Mouse (Mus musculus): Measurements from ENCODE around the gene Prokr2. TPM values are rescaled to one million over a fixed set of nuclear protein-coding genes. Genes with fewer than 3 reads are reported as not detected.
A peak's percentile ranks its signal among the peaks of the same experiment; 100 is the strongest.

The Prokr2 gene
- polyA plus RNA-seq, 1 experiment from 2014 or later = 1.5 TPM

- no peaks in the 10 kb centered on the region for H3K27me3 ChIP-seq (ENCODE audit: control insufficient read depth, insufficient read depth, low read length)
- no peaks in the 10 kb centered on the region for H3K4me1 ChIP-seq (ENCODE audit: control insufficient read depth, insufficient read depth, low read length)
- no peak overlapping the region for H3K4me2 ChIP-seq (ENCODE audit: low read depth, low read length)
- no peak overlapping the region for H3K4me3 ChIP-seq (ENCODE audit: low read length)
- H3K36me3 ChIP-seq (ENCODE audit: control insufficient read depth, insufficient read depth) = no peaks in the 10 kb centered on the region
- H3K9me3 ChIP-seq (replicated peaks; ENCODE audit: control insufficient read depth, low read length) = no peaks in the 10 kb centered on the region
- WGBS = 78% methylated on average over 8 of the region's 8 CpGs
- no peak overlapping the region for H3K27ac ChIP-seq (ENCODE audit: low read length)
- no peak for ATAC-seq (replicated peaks; ENCODE audit: extremely low read depth, insufficient read depth, low FRiP score)
- no peak overlapping the region for H3K9ac ChIP-seq (ENCODE audit: low read length)
These were observed 5.4 kb upstream of the Prokr2 start for GRCm38 (mm10) chr2:132390607-132391160.

- Histone ChIP-seq H3K9ac (ENCODE audit: low read length) (no peak overlapping the region), H3K27me3 (ENCODE audit: control insufficient read depth, insufficient read depth, low read length) (no peaks in the 10 kb centered on the region; the same call in 1 of the 2 replicates), H3K4me3 (ENCODE audit: low read length) (no peak overlapping the region), H3K4me2 (ENCODE audit: low read depth, low read length) (no peak overlapping the region), H3K36me3 (ENCODE audit: control insufficient read depth, insufficient read depth) (no peaks in the 10 kb centered on the region), H3K9me3 (replicated peaks; ENCODE audit: control insufficient read depth, low read length) (no peaks in the 10 kb centered on the region), H3K4me1 (ENCODE audit: control insufficient read depth, insufficient read depth, low read length) (peaks cover 4% of the 10 kb centered on the region), H3K27ac (ENCODE audit: low read length) (no peak overlapping the region)
- 28% methylated on average over 7 of the region's 7 CpGs for WGBS
- ATAC-seq (replicated peaks; ENCODE audit: extremely low read depth, insufficient read depth, low FRiP score) = no peak
These were observed 4.3 kb upstream of the Prokr2 start for GRCm38 (mm10) chr2:132389562-132389961.

GRCm38 (mm10) chr2:132384511-132385193, 595 bp downstream of the Prokr2 start:
- H3K27me3 ChIP-seq (ENCODE audit: control insufficient read depth, insufficient read depth, low read length) = peaks cover 4% of the 10 kb centered on the region
- H3K36me3 ChIP-seq (ENCODE audit: control insufficient read depth, insufficient read depth) = no peaks in the 10 kb centered on the region
- H3K4me2 ChIP-seq (ENCODE audit: low read depth, low read length) = peak overlapping the region; percentile 97
- no peak overlapping the region for H3K27ac ChIP-seq (ENCODE audit: low read length)
- WGBS = 1% methylated on average over 31 of the region's 31 CpGs
- peak overlapping the region; percentile 63 for H3K4me3 ChIP-seq (ENCODE audit: low read length)
- peak overlapping the region; percentile 68 for H3K9ac ChIP-seq (ENCODE audit: low read length)
- H3K9me3 ChIP-seq (replicated peaks; ENCODE audit: control insufficient read depth, low read length) = no peaks in the 10 kb centered on the region
- H3K4me1 ChIP-seq (ENCODE audit: control insufficient read depth, insufficient read depth, low read length) = peaks cover 8% of the 10 kb centered on the region
- ATAC-seq (replicated peaks; ENCODE audit: extremely low read depth, insufficient read depth, low FRiP score) = no peak

GRCm38 (mm10) chr2:132382308-132382707, 2.9 kb downstream of the Prokr2 start:
- no peaks in the 10 kb centered on the region for H3K9me3 ChIP-seq (replicated peaks; ENCODE audit: control insufficient read depth, low read length)
- peaks cover 4% of the 10 kb centered on the region for H3K27me3 ChIP-seq (ENCODE audit: control insufficient read depth, insufficient read depth, low read length)
- 61% methylated on average over 2 of the region's 2 CpGs for WGBS
- no peak for ATAC-seq (replicated peaks; ENCODE audit: extremely low read depth, insufficient read depth, low FRiP score)
- no peak overlapping the region for H3K27ac ChIP-seq (ENCODE audit: low read length)
- H3K4me1 ChIP-seq (ENCODE audit: control insufficient read depth, insufficient read depth, low read length) = peaks cover 10% of the 10 kb centered on the region
- no peak overlapping the region for H3K9ac ChIP-seq (ENCODE audit: low read length)
- no peaks in the 10 kb centered on the region for H3K36me3 ChIP-seq (ENCODE audit: control insufficient read depth, insufficient read depth)
- H3K4me2 ChIP-seq (ENCODE audit: low read depth, low read length) = no peak overlapping the region
- no peak overlapping the region for H3K4me3 ChIP-seq (ENCODE audit: low read length)

GRCm38 (mm10) chr2:132379690-132380089, 5.6 kb downstream of the Prokr2 start:
- no peaks in the 10 kb centered on the region for H3K9me3 ChIP-seq (replicated peaks; ENCODE audit: control insufficient read depth, low read length)
- ATAC-seq (replicated peaks; ENCODE audit: extremely low read depth, insufficient read depth, low FRiP score) = no peak
- no peak overlapping the region for H3K9ac ChIP-seq (ENCODE audit: low read length)
- no peak overlapping the region for H3K27ac ChIP-seq (ENCODE audit: low read length)
- no peak overlapping the region for H3K4me2 ChIP-seq (ENCODE audit: low read depth, low read length)
- H3K36me3 ChIP-seq (ENCODE audit: control insufficient read depth, insufficient read depth) = no peaks in the 10 kb centered on the region
- WGBS = 47% methylated on average over 4 of the region's 4 CpGs
- H3K4me1 ChIP-seq (ENCODE audit: control insufficient read depth, insufficient read depth, low read length) = peaks cover 6% of the 10 kb centered on the region
- H3K4me3 ChIP-seq (ENCODE audit: low read length) = no peak overlapping the region
- peaks cover 4% of the 10 kb centered on the region for H3K27me3 ChIP-seq (ENCODE audit: control insufficient read depth, insufficient read depth, low read length)

- 57% methylated on average over 10 of the region's 10 CpGs for WGBS
- Histone ChIP-seq H3K27me3 (ENCODE audit: control insufficient read depth, insufficient read depth, low read length) (no peaks in the 10 kb centered on the region), H3K4me2 (ENCODE audit: low read depth, low read length) (no peak overlapping the region), H3K9ac (ENCODE audit: low read length) (no peak overlapping the region), H3K36me3 (ENCODE audit: control insufficient read depth, insufficient read depth) (no peaks in the 10 kb centered on the region), H3K4me1 (ENCODE audit: control insufficient read depth, insufficient read depth, low read length) (peaks cover 2% of the 10 kb centered on the region; the same call in 1 of the 2 replicates), H3K9me3 (replicated peaks; ENCODE audit: control insufficient read depth, low read length) (no peaks in the 10 kb centered on the region), H3K27ac (ENCODE audit: low read length) (no peak overlapping the region), H3K4me3 (ENCODE audit: low read length) (no peak overlapping the region)
- ATAC-seq (replicated peaks; ENCODE audit: extremely low read depth, insufficient read depth, low FRiP score) = no peak
These were observed 6.6 kb downstream of the Prokr2 start for GRCm38 (mm10) chr2:132378602-132379150.

- H3K9ac ChIP-seq (ENCODE audit: low read length) = no peak overlapping the region
- no peak for ATAC-seq (replicated peaks; ENCODE audit: extremely low read depth, insufficient read depth, low FRiP score)
- H3K9me3 ChIP-seq (replicated peaks; ENCODE audit: control insufficient read depth, low read length) = no peaks in the 10 kb centered on the region
- no peaks in the 10 kb centered on the region for H3K36me3 ChIP-seq (ENCODE audit: control insufficient read depth, insufficient read depth)
- peaks cover 2% of the 10 kb centered on the region; the same call in 1 of the 2 replicates for H3K4me1 ChIP-seq (ENCODE audit: control insufficient read depth, insufficient read depth, low read length)
- H3K27me3 ChIP-seq (ENCODE audit: control insufficient read depth, insufficient read depth, low read length) = no peaks in the 10 kb centered on the region; the same call in 1 of the 2 replicates
- H3K27ac ChIP-seq (ENCODE audit: low read length) = no peak overlapping the region
- 64% methylated on average over 2 of the region's 2 CpGs for WGBS
- no peak overlapping the region for H3K4me2 ChIP-seq (ENCODE audit: low read depth, low read length)
- H3K4me3 ChIP-seq (ENCODE audit: low read length) = no peak overlapping the region
These were observed 7.8 kb downstream of the Prokr2 start for GRCm38 (mm10) chr2:132377436-132377835.

GRCm38 (mm10) chr2:132375721-132376120, 9.5 kb downstream of the Prokr2 start:
- H3K27me3 ChIP-seq (ENCODE audit: control insufficient read depth, insufficient read depth, low read length) = no peaks in the 10 kb centered on the region; the same call in 1 of the 2 replicates
- H3K9ac ChIP-seq (ENCODE audit: low read length) = no peak overlapping the region
- ATAC-seq (replicated peaks; ENCODE audit: extremely low read depth, insufficient read depth, low FRiP score) = no peak
- H3K4me2 ChIP-seq (ENCODE audit: low read depth, low read length) = no peak overlapping the region
- H3K4me3 ChIP-seq (ENCODE audit: low read length) = no peak overlapping the region
- H3K36me3 ChIP-seq (ENCODE audit: control insufficient read depth, insufficient read depth) = no peaks in the 10 kb centered on the region
- peaks cover 2% of the 10 kb centered on the region; the same call in 1 of the 2 replicates for H3K4me1 ChIP-seq (ENCODE audit: control insufficient read depth, insufficient read depth, low read length)
- WGBS = 75% methylated on average over 3 of the region's 3 CpGs
- H3K27ac ChIP-seq (ENCODE audit: low read length) = no peak overlapping the region
- no peaks in the 10 kb centered on the region for H3K9me3 ChIP-seq (replicated peaks; ENCODE audit: control insufficient read depth, low read length)

- H3K9ac ChIP-seq (ENCODE audit: low read length) = no peak overlapping the region
- no peaks in the 10 kb centered on the region for H3K36me3 ChIP-seq (ENCODE audit: control insufficient read depth, insufficient read depth)
- H3K4me3 ChIP-seq (ENCODE audit: low read length) = no peak overlapping the region
- H3K4me2 ChIP-seq (ENCODE audit: low read depth, low read length) = no peak overlapping the region
- H3K27me3 ChIP-seq (ENCODE audit: control insufficient read depth, insufficient read depth, low read length) = no peaks in the 10 kb centered on the region; the same call in 1 of the 2 replicates
- ATAC-seq (replicated peaks; ENCODE audit: extremely low read depth, insufficient read depth, low FRiP score) = no peak
- H3K4me1 ChIP-seq (ENCODE audit: control insufficient read depth, insufficient read depth, low read length) = peaks cover 2% of the 10 kb centered on the region; the same call in 1 of the 2 replicates
- H3K27ac ChIP-seq (ENCODE audit: low read length) = no peak overlapping the region
- 62% methylated on average over 9 of the region's 9 CpGs for WGBS
- H3K9me3 ChIP-seq (replicated peaks; ENCODE audit: control insufficient read depth, low read length) = no peaks in the 10 kb centered on the region
These were observed 10.1 kb downstream of the Prokr2 start for GRCm38 (mm10) chr2:132375135-132375534.

Measured in heart, embryonic 16.5 days (tissue).